Mouse (Mus musculus): ENCODE results near the gene Gpr85. TPM values are rescaled to one million over a fixed set of nuclear protein-coding genes. Genes with fewer than 3 reads are reported as not detected.

The Gpr85 gene
- polyA plus RNA-seq (2015; fragmentation: Nextera tagmentation; extraction: Ambion mirVana): 0.70 and 1.3 TPM in 2 replicates

DNA sequence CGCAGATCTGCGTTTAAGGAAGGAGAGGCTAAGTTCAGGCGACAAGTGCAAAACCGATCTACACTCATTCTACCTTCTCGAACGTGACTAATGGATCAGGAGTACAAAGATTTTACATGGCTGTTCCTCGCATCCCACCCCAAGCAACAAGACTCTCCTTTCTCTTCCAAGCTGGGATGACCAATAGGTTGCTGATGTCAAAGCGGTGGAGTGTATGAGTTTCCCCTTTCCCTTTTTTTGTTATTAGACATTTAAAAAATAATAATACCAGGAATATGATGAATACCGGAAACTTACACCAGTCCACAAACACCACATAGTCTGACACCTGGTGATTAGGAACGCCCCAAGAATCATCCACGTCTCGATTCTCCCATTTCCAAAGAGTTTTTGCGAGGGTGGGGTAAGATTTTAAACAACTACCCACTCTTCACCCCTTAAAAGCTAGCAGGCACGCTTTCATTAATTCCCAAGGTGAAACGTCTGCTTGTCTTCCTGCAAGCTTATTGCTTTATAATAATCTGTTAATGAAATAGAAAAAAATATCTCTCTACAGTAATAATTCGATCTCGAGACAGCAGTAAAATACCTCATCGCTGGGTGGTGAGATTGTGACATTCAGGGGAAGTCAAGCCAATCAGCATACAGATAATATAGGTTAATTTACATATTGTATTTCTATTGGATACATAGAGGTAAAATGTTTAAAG is at the start of gene Gpr85:
TSS of gene Gpr85 (minus strand) at position 598 of the 710 bp plus-strand sequence.

DNA sequence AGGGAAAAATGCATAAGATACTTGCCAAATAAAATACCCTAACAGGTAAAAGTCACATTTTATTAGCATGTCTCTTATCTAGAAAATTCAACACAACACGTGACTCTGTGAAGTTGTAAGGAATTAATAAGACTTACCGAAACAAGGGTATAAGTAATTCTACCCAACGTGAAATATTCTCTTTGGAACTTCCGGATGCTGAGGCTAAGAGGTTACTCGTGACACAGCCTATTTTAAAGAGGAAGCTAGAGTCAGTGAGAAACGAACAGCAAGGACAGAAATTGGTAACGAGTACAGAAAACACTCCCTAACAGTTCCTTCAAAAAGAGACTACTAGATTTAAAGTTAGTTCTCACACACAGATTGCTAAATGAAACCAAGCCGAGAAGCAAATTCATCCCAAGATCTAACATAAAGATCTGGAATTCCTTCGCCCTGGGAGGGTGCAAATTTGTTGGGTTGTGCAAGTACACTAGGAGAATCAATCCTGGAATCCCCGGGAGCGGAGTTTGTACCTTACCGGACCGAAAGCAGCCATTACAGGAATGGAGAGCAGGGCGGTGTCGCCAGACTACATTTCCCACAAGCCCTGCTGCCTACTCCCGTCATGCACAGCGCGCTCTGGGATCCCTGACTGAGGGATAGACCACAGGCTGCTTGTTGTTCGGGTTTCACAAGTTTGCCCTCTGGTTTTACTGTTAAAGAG is 31.3 kb upstream of the Gpr85 start, which contains the start of gene 2610001J05Rik:
TSS of gene 2610001J05Rik (minus strand) at position 600 of the 706 bp plus-strand sequence.

Other genes starting within 250 kb of the Gpr85 start
- 24.0 and 26.9 TPM in 2 replicates for gene Tmem168, start 231.8 kb downstream of the Gpr85 start, polyA plus RNA-seq (2015; fragmentation: Nextera tagmentation; extraction: Ambion mirVana)
- gene Bmt2, start 162.0 kb downstream of the Gpr85 start, polyA plus RNA-seq (2015; fragmentation: Nextera tagmentation; extraction: Ambion mirVana): 9.2 and 10.6 TPM in 2 replicates
- gene 2610001J05Rik, start 31.6 kb upstream of the Gpr85 start, polyA plus RNA-seq (2015; fragmentation: Nextera tagmentation; extraction: Ambion mirVana): 131 and 136 TPM in 2 replicates

Data from urinary bladder, postnatal 0 days (tissue).